In genomic region chr5:111228302-111229040, GRCm38 (mm10) we compare ENCODE assay signal across 9 mouse cellular contexts.
DNase-seq lines count a peak whose midpoint lies in the region; ATAC-seq and TF ChIP-seq lines count a peak whose summit lies in the region.
"Had no signal": no experiment of that assay in that cellular context is flagged by ENCODE, and none has a peak within 500 bp of the region (broad histone marks: within the 10 kb centered on the region; RNA-seq: fewer than 3 reads in every experiment).

No protein-coding gene starts in this region.

- no peak overlapping the region for H3K4me3 ChIP-seq in heart, embryonic 12.5 days
- no peak overlapping the region for H3K4me3 ChIP-seq in kidney, embryonic 16.5 days (ENCODE audit: low read length)
- H3K4me3 ChIP-seq in stomach, postnatal 0 days (ENCODE audit: low read depth, low read length) = no peak overlapping the region
- H3K4me3 ChIP-seq: megakaryocyte, embryonic 14.5 days had no signal

- H3K27me3 ChIP-seq in heart, embryonic 12.5 days (replicated peaks) = 0 out of 2 replicates have a peak, but pooled peaks cover 5% of the 10 kb centered on the region
- no peaks in the 10 kb centered on the region for H3K27me3 ChIP-seq in kidney, embryonic 16.5 days (ENCODE audit: insufficient read depth, low read length)
- no peaks in the 10 kb centered on the region for H3K27me3 ChIP-seq in stomach, postnatal 0 days (ENCODE audit: control insufficient read depth, insufficient read depth, low read length)

- DNase-seq in NIH3T3 (ENCODE audit: low read depth) = peak; percentile 96
- DNase-seq in brain, adult 2 months (ENCODE audit: low read depth, low spot score) = peak; percentile 74
- peak; percentile 64 for DNase-seq in lung, postnatal 14 days
- peak; percentile 44 for DNase-seq in stomach, postnatal 0 days (ENCODE audit: low spot score)
- no peak for DNase-seq in thymus, adult 18-20 months

- peaks cover 73% of the 10 kb centered on the region for H3K4me1 ChIP-seq in heart, embryonic 12.5 days (replicated peaks)
- H3K4me1 ChIP-seq in kidney, embryonic 16.5 days (ENCODE audit: insufficient read depth, low read length) = peaks cover 65% of the 10 kb centered on the region
- H3K4me1 ChIP-seq in stomach, postnatal 0 days (replicated peaks; ENCODE audit: control insufficient read depth, insufficient read depth) = peaks cover 6% of the 10 kb centered on the region; the same call in 1 of the 2 replicates

- H3K9me3 ChIP-seq in heart, embryonic 12.5 days (replicated peaks) = no peaks in the 10 kb centered on the region
- no peaks in the 10 kb centered on the region for H3K9me3 ChIP-seq in kidney, embryonic 16.5 days (ENCODE audit: low read length)
- no peaks in the 10 kb centered on the region for H3K9me3 ChIP-seq in stomach, postnatal 0 days (ENCODE audit: control insufficient read depth, low read length)
- H3K9me3 ChIP-seq: megakaryocyte, embryonic 14.5 days had no signal

- no peak for TF ChIP-seq CTCF in stomach, postnatal 0 days (IDR thresholded peaks at IDR 0.05; ENCODE audit: low read depth)

- peaks cover 36% of the 10 kb centered on the region for H3K36me3 ChIP-seq in heart, embryonic 12.5 days
- peaks cover 4% of the 10 kb centered on the region for H3K36me3 ChIP-seq in kidney, embryonic 16.5 days (ENCODE audit: insufficient read depth, low read length)
- H3K36me3 ChIP-seq in stomach, postnatal 0 days (ENCODE audit: control insufficient read depth, insufficient read depth, low read length) = peaks cover 16% of the 10 kb centered on the region; the same call in 1 of the 2 replicates

- H3K9ac ChIP-seq in heart, embryonic 12.5 days = no peak overlapping the region
- H3K9ac ChIP-seq in kidney, embryonic 16.5 days (replicated peaks; ENCODE audit: low read length) = peak overlapping the region; percentile 1; the same call in 1 of the 2 replicates
- H3K9ac ChIP-seq in stomach, postnatal 0 days (ENCODE audit: low read length) = no peak overlapping the region

- peak overlapping the region; percentile 27 for H3K4me2 ChIP-seq in heart, embryonic 12.5 days
- H3K4me2 ChIP-seq in kidney, embryonic 16.5 days (replicated peaks; ENCODE audit: low read depth, low read length) = peak overlapping the region; percentile 38
- no peak overlapping the region for H3K4me2 ChIP-seq in stomach, postnatal 0 days (replicated peaks; ENCODE audit: low read depth)

- H3K27ac ChIP-seq in heart, embryonic 12.5 days (ENCODE audit: poor library complexity, severe bottlenecking) = peak overlapping the region; percentile 76
- H3K27ac ChIP-seq in kidney, embryonic 16.5 days (ENCODE audit: low read length) = peak overlapping the region; percentile 95
- H3K27ac ChIP-seq in stomach, postnatal 0 days (replicated peaks) = peak overlapping the region; percentile 76

- TF ChIP-seq EP300 in stomach, postnatal 0 days (optimal IDR thresholded peaks at IDR 0.05) = no peak

- ATAC-seq in heart, embryonic 12.5 days (ENCODE audit: insufficient number of reproducible peaks, low FRiP score) = peak; percentile 60
- ATAC-seq in kidney, embryonic 16.5 days (ENCODE audit: low FRiP score, low TSS enrichment) = peak; percentile 72
- peak; percentile 65; the same call in 1 of the 2 replicates for ATAC-seq in stomach, postnatal 0 days (ENCODE audit: low FRiP score, low TSS enrichment)
- ATAC-seq in granulocyte monocyte progenitor cell, adult 5-6 weeks (replicated peaks; ENCODE audit: poor library complexity, severe bottlenecking) = no peak

- WGBS in heart, embryonic 12.5 days = 23% methylated on average over 14 of the region's 14 CpGs
- WGBS in kidney, embryonic 16.5 days = 11% methylated on average over 14 of the region's 14 CpGs
- 26% methylated on average over 14 of the region's 14 CpGs for WGBS in stomach, postnatal 0 days

Comparison
In these comparisons a context has a peak if more than half of its experiments do, and no peak if none do; other contexts are left out.
1. DNase-seq: peak in NIH3T3 (single experiment), brain, adult 2 months (single experiment), lung, postnatal 14 days (single experiment) and stomach, postnatal 0 days (single experiment); none in thymus, adult 18-20 months (0 of 2).
2. Peak in every context shown above with its lines, with median percentiles within 50 percentile points of each other: H3K27ac ChIP-seq.